Mouse (Mus musculus) cerebellum, adult 2 months (tissue): ENCODE measurements at regions not wholly inside any gene's neighbourhood (a gene's known extent, or its start where the extent isn't known, plus 50 kb on each side); places are given as distances from the start of the nearest gene placed in this dataset.

ENCODE experiments used
- DNase-seq, 2 experiments: peaks; one replicate each; pipeline ENCODE4 v3.0.0; 2021
- H3K27ac ChIP-seq: fragments of 200-500 bp; 2 replicates; pipeline ENCODE4 v1.5.1; 2012; ENCODE audit warnings: low read length, control low read depth, inconsistent platforms; ENCODE audit not compliant: insufficient read depth
- H3K27me3 ChIP-seq: fragments of 200-500 bp; 2 replicates; pipeline ENCODE4 v1.6.1; 2012; ENCODE audit warnings: inconsistent platforms, mild to moderate bottlenecking, low read length, moderate library complexity; ENCODE audit not compliant: control insufficient read depth, insufficient read depth
- H3K4me1 ChIP-seq: fragments of 200-500 bp; 2 replicates; pipeline ENCODE4 v1.6.1; 2011; ENCODE audit warnings: low read length; ENCODE audit not compliant: control insufficient read depth, insufficient read depth
- H3K4me3 ChIP-seq: fragments of 200-500 bp; replicated peaks from 2 replicates; pipeline ENCODE3; 2011; ENCODE audit warnings: mild to moderate bottlenecking, low read depth, low read length, control low read depth; ENCODE audit not compliant: insufficient read depth
- CTCF ChIP-seq: fragments of 200-500 bp; IDR thresholded peaks from 2 replicates; pipeline ENCODE4 v1.5.1; 2011; ENCODE audit warnings: low read depth, mild to moderate bottlenecking, control low read depth, low read length, moderate library complexity, borderline replicate concordance; ENCODE audit not compliant: insufficient read depth
- POLR2A ChIP-seq: fragments of 200-500 bp; IDR thresholded peaks from 2 replicates; pipeline ENCODE4 v1.6.1; 2011; ENCODE audit warnings: low read length, control low read depth, borderline replicate concordance; ENCODE audit not compliant: insufficient read depth
- WGBS: fragments of 180-500 bp; shearing (Covaris S2); methylation state at CpG from one replicate; pipeline ENCODE4 v1.1.7; 2018; 5-methylcytosine and 5-hydroxymethylcytosine counted together

- TF ChIP-seq POLR2A (no peak), CTCF (no peak)
- Histone ChIP-seq H3K4me1 (no peaks in the 10 kb centered on the region), H3K27me3 (no peaks in the 10 kb centered on the region; the same call in 1 of the 2 replicates), H3K4me3 (no peak overlapping the region), H3K27ac (no peak overlapping the region)
- no peak for DNase-seq
- 60% methylated on average over 4 of the region's 4 CpGs for WGBS
Measured at GRCm38 (mm10) chr15:5446756-5447314, 202.8 kb upstream of the Ptger4 start.

GRCm38 (mm10) chr15:5447707-5448496 lies 203.9 kb upstream of the Ptger4 start:
- TF ChIP-seq POLR2A = no peak
- TF ChIP-seq CTCF = no peak
- no peak for DNase-seq
- 91% methylated on average over 2 of the region's 2 CpGs for WGBS

GRCm38 (mm10) chr15:5459083-5459482 lies 215.1 kb upstream of the Ptger4 start:
- no peak for DNase-seq
- no peak for TF ChIP-seq CTCF
- TF ChIP-seq POLR2A = no peak
- no peak overlapping the region for H3K4me3 ChIP-seq
- no peaks in the 10 kb centered on the region for H3K27me3 ChIP-seq
- no peak overlapping the region for H3K27ac ChIP-seq
- 92% methylated on average over 3 of the region's 3 CpGs for WGBS
- H3K4me1 ChIP-seq = no peaks in the 10 kb centered on the region

More at GRCm38 (mm10) chr15:5447707-5448496, 203.9 kb upstream of the Ptger4 start:
- H3K27me3 ChIP-seq = no peaks in the 10 kb centered on the region; the same call in 1 of the 2 replicates
- no peak overlapping the region for H3K27ac ChIP-seq
- no peak overlapping the region for H3K4me3 ChIP-seq
- no peaks in the 10 kb centered on the region for H3K4me1 ChIP-seq

- 81% methylated on average over 4 of the region's 4 CpGs for WGBS
- H3K27me3 ChIP-seq = no peaks in the 10 kb centered on the region
- no peak for DNase-seq
- H3K4me1 ChIP-seq = no peaks in the 10 kb centered on the region
- H3K27ac ChIP-seq = no peak overlapping the region
- TF ChIP-seq CTCF (no peak), POLR2A (no peak)
- H3K4me3 ChIP-seq = no peak overlapping the region
Measured at GRCm38 (mm10) chr15:5459580-5459979, 215.6 kb upstream of the Ptger4 start.

GRCm38 (mm10) chr15:5462651-5463050 lies 218.7 kb upstream of the Ptger4 start:
- no peak for DNase-seq
- Histone ChIP-seq H3K27me3 (no peaks in the 10 kb centered on the region), H3K4me3 (no peak overlapping the region), H3K27ac (no peak overlapping the region), H3K4me1 (no peaks in the 10 kb centered on the region)
- WGBS = 62% methylated on average over 3 of the region's 3 CpGs
- TF ChIP-seq CTCF = no peak
- TF ChIP-seq POLR2A = no peak

- H3K27ac ChIP-seq = no peak overlapping the region
- DNase-seq = no peak
- no peak overlapping the region for H3K4me3 ChIP-seq
- TF ChIP-seq CTCF (no peak), POLR2A (no peak)
- no peaks in the 10 kb centered on the region for H3K4me1 ChIP-seq
- H3K27me3 ChIP-seq = no peaks in the 10 kb centered on the region
- 81% methylated on average over 5 of the region's 5 CpGs for WGBS
Measured at GRCm38 (mm10) chr15:5464732-5465131, 220.7 kb upstream of the Ptger4 start.

GRCm38 (mm10) chr15:5468535-5469073 lies 224.6 kb upstream of the Ptger4 start:
- Histone ChIP-seq H3K27ac (no peak overlapping the region), H3K4me1 (no peaks in the 10 kb centered on the region), H3K27me3 (no peaks in the 10 kb centered on the region), H3K4me3 (no peak overlapping the region)
- no peak for DNase-seq
- TF ChIP-seq CTCF (no peak), POLR2A (no peak)
- 48% methylated on average over 3 of the region's 3 CpGs for WGBS
